Mouse (Mus musculus) hindbrain, postnatal 0 days (tissue): ENCODE results near the gene Tmem18. TPM values are rescaled to one million over a fixed set of nuclear protein-coding genes. Genes with fewer than 3 reads are reported as not detected.

ENCODE experiments used
- ATAC-seq: fragments of 200-750 bp; cut with Nextera tagmentation; 2 replicates; pipeline ENCODE4 v1.8.0; 2017; ENCODE audit warnings: mild to moderate bottlenecking, moderate TSS enrichment, moderate library complexity
- DNase-seq: peaks from one replicate; pipeline ENCODE4 v3.0.0-alpha.2; 2015; ENCODE audit warnings: low spot score
- H3K27ac ChIP-seq: fragments of 300-500 bp; sonication (generic); 2 replicates; pipeline ENCODE4 v1.5.1; 2014; ENCODE audit warnings: mild to moderate bottlenecking
- H3K27me3 ChIP-seq: fragments of 300-500 bp; sonication (generic); 2 replicates; pipeline ENCODE4 v1.6.1; 2014; ENCODE audit warnings: low read length, mixed read lengths; ENCODE audit not compliant: insufficient read depth
- H3K36me3 ChIP-seq: fragments of 300-500 bp; sonication (generic); 2 replicates; pipeline ENCODE4 v1.6.1; 2014; ENCODE audit warnings: low read length, mixed read lengths; ENCODE audit not compliant: insufficient read depth
- H3K4me1 ChIP-seq: fragments of 300-500 bp; sonication (generic); 2 replicates; pipeline ENCODE4 v1.6.1; 2014; ENCODE audit warnings: antibody characterized with exemption, low read length, mixed read lengths; ENCODE audit not compliant: insufficient read depth
- H3K4me2 ChIP-seq: fragments of 300-500 bp; sonication (generic); 2 replicates; pipeline ENCODE4 v1.6.1; 2014; ENCODE audit warnings: low read depth, mild to moderate bottlenecking, low read length, moderate library complexity, mixed read lengths
- H3K4me3 ChIP-seq: fragments of 300-500 bp; sonication (generic); 2 replicates; pipeline ENCODE4 v1.5.1; 2014; ENCODE audit warnings: low read length
- H3K9ac ChIP-seq: fragments of 300-500 bp; sonication (generic); replicated peaks from 2 replicates; pipeline ENCODE4 v1.6.1; 2014; ENCODE audit warnings: mild to moderate bottlenecking, low read length, moderate library complexity, mixed read lengths
- H3K9me3 ChIP-seq: fragments of 300-500 bp; sonication (generic); 2 replicates; pipeline ENCODE4 v1.6.1; 2016; ENCODE audit warnings: low read length, mixed read lengths
- CTCF ChIP-seq: IDR thresholded peaks from 2 replicates; pipeline ENCODE4 v1.5.1; 2016; ENCODE audit warnings: antibody characterized with exemption, control low read depth, low read depth
- WGBS: fragments of 180-500 bp; shearing (Covaris S2); extraction: QIAGEN DNeasy Blood & Tissue Kit; methylation state at CpG from one replicate; pipeline ENCODE4 v1.1.7; 2014; 5-methylcytosine and 5-hydroxymethylcytosine counted together
- polyA plus RNA-seq: library from polyadenylated mRNA; unstranded; fragments of >200 nt; fragmentation: Nextera tagmentation; extraction: Ambion mirVana; gene quantifications from 2 replicates; pipeline ENCODE4 v1.2.1, GENCODE M21; 2015
- total RNA-seq: library from RNA; depleted of rRNA; stranded (reverse); fragments of >200 nt; gene quantifications from 2 replicates; pipeline ENCODE4 v1.2.3, GENCODE M21; 2014

The Tmem18 gene
- total and polyA plus RNA-seq, 2 experiments from 2014 or later, result 40.2 to 40.7 TPM

DNA sequence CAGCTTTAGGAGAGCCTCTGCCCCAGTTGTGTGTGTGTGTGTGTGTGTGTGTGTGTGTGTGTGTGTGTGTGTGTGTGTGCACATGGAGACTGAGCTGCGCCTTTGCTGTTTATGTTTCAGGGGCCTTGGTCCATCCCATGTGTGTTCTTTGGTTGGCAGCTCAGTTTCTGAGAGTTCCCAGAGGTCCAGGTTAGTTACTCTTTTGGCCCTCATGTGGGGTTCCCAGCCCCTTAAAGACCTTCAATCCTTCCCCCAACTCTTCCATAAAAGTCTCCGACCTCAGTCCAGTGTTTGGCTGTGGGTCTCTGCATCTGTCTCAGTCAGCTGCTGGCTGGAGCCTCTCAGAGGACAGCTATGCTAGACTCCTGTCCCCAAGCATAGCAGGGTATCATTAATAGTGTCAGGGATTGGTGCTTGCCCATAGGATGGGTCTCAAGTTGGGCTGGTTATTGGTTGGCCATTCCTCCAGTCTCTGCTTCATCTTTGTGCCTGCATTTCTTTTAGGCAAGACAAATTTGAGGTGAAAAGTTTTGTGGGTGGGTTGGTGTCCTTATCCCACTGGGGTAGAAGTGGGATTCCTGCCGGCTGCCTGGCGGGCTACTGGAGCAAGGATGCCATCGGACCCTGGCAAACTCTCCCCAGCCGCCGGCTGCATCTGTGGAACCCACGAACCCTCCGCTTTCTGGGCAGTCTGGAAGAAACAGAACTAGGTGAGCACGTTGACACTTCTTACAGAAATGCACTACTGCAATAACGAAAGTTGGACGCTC is 455 bp upstream of the Tmem18 start:
- Histone ChIP-seq H3K9me3 (no peaks in the 10 kb centered on the region), H3K36me3 (peaks cover 9% of the 10 kb centered on the region; the same call in 1 of the 2 replicates), H3K27ac (peak overlapping the region; percentile 86; the same call in 1 of the 2 replicates), H3K9ac (peak overlapping the region; percentile 88), H3K4me2 (peak overlapping the region; percentile 97), H3K27me3 (no peaks in the 10 kb centered on the region), H3K4me1 (peaks cover 7% of the 10 kb centered on the region; the same call in 1 of the 2 replicates), H3K4me3 (peak overlapping the region; percentile 75)
- ATAC-seq, result peak; percentile 52
- no peak for TF ChIP-seq CTCF
- no peak for DNase-seq
- 11% methylated on average over 12 of the region's 12 CpGs for WGBS

DNA sequence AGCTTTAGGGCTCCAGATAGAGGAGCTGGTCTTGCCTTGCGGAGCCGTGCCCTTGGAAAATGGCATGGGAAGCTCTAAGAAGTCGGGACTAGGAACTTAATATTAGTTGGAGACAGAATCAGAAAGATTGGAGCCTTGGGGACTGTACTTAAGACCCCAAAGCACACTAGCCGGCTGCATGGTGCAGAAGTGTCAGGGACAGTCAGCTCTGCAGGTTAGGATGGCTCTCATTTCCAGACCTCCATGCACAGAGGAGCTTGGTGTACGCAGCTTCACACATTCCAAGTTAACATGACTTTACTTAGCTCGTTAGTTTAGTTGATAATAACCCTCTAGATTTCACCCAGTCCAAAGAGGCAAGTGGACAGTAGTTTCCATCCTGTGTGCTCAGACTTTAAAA is 637 bp downstream of the Tmem18 start:
- Histone ChIP-seq H3K9me3 (no peaks in the 10 kb centered on the region), H3K36me3 (peaks cover 17% of the 10 kb centered on the region; the same call in 1 of the 2 replicates), H3K4me2 (peak overlapping the region; percentile 97), H3K27ac (peak overlapping the region; percentile 86), H3K27me3 (no peaks in the 10 kb centered on the region), H3K9ac (peak overlapping the region; percentile 88), H3K4me1 (peaks cover 7% of the 10 kb centered on the region; the same call in 1 of the 2 replicates), H3K4me3 (peak overlapping the region; percentile 75)
- ATAC-seq (0 out of 2 replicates have a peak, but pooled peaks have one; percentile 6), DNase-seq (no peak)
- 9% methylated on average over 6 of the region's 6 CpGs for WGBS
- TF ChIP-seq CTCF, result no peak

- Histone ChIP-seq H3K27me3 (no peaks in the 10 kb centered on the region), H3K4me2 (no peak overlapping the region), H3K27ac (no peak overlapping the region), H3K4me1 (no peaks in the 10 kb centered on the region), H3K9ac (no peak overlapping the region), H3K4me3 (no peak overlapping the region), H3K9me3 (no peaks in the 10 kb centered on the region), H3K36me3 (peaks cover 21% of the 10 kb centered on the region; the same call in 1 of the 2 replicates)
- 89% methylated on average over 5 of the region's 5 CpGs for WGBS
- TF ChIP-seq CTCF, result no peak
- DNase-seq (no peak), ATAC-seq (no peak)
Measured at GRCm38 (mm10) chr12:30591832-30592231, 7.6 kb downstream of the Tmem18 start.

DNA sequence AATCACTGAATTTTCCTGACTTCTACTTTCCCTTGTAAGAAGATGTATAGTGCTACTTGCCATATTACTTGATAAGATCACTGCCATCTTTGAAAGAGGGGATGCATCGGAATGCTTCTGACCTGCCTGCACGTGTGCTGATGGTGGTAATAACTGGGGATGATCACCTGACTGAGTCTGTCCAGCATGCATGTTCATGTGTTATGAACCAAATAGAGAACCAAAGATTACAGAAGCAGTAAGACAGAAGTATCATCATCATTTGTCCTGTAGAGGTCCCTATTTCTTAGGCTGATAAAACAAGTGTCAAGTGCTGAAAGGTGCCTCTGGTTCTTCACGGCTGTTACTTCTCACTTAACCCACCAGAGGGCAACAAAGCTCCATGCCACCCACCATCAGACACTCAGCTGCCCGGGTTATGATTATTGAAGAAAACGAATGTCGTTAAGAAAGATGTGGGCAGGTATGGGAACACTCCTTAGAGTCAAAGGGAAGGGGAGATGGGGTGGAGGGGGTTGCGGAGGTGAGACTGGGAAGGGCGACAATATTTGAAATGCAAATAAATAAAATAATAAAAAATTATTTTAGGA is 12.7 kb downstream of the Tmem18 start:
- DNase-seq (peak; percentile 83), ATAC-seq (peak; percentile 84)
- H3K36me3 ChIP-seq, result no peaks in the 10 kb centered on the region
- no peak overlapping the region for H3K4me2 ChIP-seq
- TF ChIP-seq CTCF, result peak; percentile 97
- no peaks in the 10 kb centered on the region for H3K4me1 ChIP-seq
- H3K27ac ChIP-seq, result no peak overlapping the region
- no peak overlapping the region for H3K9ac ChIP-seq
- WGBS, result 38% methylated on average over 8 of the region's 8 CpGs
- no peaks in the 10 kb centered on the region for H3K9me3 ChIP-seq
- H3K27me3 ChIP-seq, result no peaks in the 10 kb centered on the region
- H3K4me3 ChIP-seq, result no peak overlapping the region

DNA sequence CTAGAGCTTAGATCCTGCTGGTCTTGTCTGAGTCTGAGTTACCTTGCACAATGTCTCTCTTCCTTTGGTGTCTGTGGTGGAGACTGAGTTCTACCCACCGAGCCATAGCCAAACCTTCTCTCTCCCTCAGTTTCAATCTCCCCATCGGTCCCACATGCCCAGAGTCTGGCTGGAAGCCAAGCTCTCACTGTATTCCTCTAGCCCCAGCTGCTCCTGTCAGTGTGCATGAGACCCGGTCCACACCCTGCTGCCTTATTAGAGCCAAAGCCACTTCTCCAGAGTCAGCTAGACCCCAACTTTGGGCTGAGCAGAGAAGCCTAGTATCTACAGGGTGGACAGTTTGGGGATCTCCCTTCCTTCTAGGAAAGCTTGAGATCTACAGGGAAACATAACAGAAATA is 14.7 kb downstream of the Tmem18 start:
- Histone ChIP-seq H3K4me3 (no peak overlapping the region), H3K27me3 (no peaks in the 10 kb centered on the region), H3K27ac (no peak overlapping the region), H3K9ac (no peak overlapping the region), H3K36me3 (no peaks in the 10 kb centered on the region), H3K9me3 (no peaks in the 10 kb centered on the region), H3K4me1 (no peaks in the 10 kb centered on the region), H3K4me2 (no peak overlapping the region)
- no peak for TF ChIP-seq CTCF
- ATAC-seq (0 out of 2 replicates have a peak, but pooled peaks have one; percentile 13), DNase-seq (peak; percentile 48)
- 34% methylated on average over 3 of the region's 3 CpGs for WGBS

DNA sequence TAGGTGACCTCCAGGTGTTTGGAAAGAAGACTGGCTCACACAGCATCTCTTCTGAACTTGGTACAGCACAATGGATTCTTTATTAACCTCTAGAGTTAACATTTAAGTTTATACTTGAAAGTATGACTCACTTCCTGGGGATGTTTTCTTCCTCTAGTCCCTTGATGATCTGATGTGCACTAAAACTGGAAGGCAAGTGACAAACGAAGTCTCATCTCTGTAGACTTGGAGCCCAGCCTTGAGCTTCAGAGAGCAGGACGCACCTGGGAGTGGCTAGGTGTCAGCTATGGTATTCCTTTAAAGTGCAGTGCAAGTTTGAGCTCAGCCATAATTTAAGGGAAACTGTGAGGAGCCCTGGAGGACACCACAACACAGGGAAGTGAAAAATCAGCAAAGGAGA is 15.2 kb downstream of the Tmem18 start:
- no peak for ATAC-seq
- no peak for DNase-seq
- Histone ChIP-seq H3K4me3 (no peak overlapping the region), H3K9me3 (no peaks in the 10 kb centered on the region), H3K36me3 (no peaks in the 10 kb centered on the region), H3K4me1 (no peaks in the 10 kb centered on the region), H3K27me3 (no peaks in the 10 kb centered on the region), H3K9ac (no peak overlapping the region), H3K4me2 (no peak overlapping the region), H3K27ac (no peak overlapping the region)
- WGBS, result 70% methylated on average over 2 of the region's 2 CpGs
- TF ChIP-seq CTCF, result no peak
